Mouse (Mus musculus): ENCODE data around the gene Cuedc1.
A peak's percentile ranks its signal among the peaks of the same experiment; 100 is the strongest.
"Not testable (repeated sequence)": the region's sequence is repeated elsewhere in the genome, so short reads cannot be mapped to it uniquely, and the experiment has no call there.

Cuedc1 gene

DNA sequence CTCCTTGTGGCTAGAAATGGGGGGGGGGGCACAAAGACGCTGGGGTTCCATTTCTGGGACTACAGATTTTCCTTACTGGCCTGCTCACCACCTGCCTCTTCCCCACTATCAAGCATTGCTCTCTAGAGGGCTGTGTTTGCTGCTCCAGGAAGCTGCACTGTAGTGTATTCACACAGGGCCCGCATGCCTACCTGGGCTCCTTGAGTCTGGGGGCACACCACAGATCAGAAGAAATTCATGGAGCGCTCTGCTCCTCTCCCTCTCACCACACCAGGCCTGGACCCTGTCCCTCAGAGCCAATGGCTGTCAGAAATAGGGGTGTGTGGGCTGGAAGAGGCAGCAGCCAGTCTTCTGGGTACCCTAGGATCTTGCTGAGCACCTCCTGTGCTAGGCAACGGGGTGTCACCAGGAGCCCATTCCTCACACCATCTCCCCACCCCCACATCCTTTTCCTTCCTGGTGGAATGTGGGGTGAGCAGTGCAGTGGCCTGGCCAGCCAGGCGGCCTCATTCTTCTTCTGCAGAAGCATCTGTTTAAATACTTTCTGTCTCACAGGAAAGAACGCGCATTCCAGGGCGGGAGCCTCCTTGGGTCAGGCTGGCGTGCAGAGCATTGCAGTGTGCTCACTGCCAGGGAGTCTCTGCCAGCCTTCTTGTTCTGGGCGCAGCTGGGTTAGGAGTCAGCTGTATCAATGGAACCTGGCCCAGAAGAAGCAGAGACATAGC, 74.9 kb downstream of the Cuedc1 start:
- DNase-seq: no peak

DNA sequence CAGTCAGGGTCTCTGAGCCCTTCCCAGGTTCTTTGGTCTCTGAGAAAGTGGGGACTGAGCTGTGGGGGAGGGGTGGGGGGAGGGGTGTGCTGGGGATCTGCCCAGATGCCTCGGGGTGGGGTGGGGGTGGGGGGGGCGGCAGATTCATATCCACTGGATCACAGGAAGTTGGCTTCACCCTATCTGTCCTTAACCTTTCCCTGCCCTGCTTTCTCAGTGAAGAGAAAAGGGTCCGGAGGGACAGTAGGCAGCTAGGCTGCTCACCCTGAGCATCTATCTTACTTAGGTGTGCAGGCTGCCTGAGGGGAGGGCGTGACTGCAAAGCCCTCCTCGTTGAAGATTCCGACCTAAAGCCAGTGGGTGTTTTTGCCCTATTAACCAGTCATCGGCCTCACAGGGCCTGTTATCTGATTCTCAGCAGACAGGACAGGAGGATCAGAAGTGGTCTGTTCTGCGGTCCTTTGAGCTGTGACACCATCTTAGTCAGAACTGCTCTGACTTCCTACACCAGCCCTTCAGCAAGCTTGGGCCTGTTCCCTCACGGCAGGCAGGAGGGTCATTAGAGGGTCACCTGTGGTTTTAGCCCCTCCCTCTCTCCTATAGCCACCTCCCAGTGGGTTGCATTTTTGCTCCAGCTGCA, 75.6 kb downstream of the Cuedc1 start:
- no peak for DNase-seq

DNA sequence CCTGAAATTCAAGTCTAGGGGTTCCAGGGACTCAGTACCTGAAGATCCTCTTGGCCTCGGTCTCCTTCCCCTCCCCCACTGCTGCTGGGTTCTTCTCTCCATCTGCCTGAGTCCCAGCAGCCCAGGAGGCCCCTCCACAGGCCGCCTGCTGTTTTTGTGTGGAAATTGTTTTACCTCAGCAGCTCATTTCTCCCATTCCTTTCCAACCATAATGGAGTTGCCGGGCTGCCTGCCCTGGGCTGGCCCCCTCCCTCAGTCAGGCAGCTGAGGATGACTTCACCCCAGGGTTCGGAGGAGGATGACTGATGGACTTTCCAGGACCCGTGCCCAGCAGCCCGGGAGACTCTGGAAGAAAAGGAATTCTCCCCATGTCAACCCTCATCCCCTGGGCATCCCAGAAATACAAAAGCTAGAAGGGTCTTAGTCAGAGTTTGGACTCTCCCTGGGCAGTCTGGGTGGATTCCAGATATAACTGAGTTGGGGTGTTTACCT, 82.7 kb downstream of the Cuedc1 start:
- DNase-seq: no peak

DNA sequence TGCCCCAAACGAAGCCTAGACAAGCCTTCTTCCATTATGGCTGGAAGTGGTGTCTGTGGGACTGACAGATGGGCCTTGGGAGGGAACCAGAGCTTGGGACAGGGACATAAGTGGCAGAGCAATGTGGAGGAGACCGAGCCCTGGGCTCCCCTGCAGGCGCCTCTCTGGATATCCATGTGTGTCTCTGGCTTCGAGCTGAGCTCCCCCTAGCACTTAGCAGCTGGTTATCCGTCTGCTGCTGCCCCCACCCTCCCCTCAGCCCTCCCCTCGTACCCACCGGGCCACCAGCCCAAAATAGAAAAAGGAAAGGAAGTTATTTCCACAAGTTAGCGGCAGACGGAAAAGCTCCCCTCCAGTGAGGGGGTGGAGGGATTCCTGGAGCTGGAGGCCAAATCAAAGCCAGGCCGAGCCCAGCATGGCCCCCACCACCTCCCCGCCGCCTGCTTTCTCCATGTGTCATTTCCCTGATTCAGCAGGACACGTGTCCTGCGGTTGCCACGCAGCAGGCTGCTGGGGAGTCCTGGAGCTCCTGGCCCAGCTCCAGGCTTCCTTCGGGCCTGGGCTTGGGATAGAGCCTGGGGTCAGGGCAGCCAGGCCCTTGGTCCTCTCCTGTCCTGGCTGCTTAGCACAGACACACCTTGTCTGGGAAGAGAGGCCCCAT, 83.2 kb downstream of the Cuedc1 start:
- no peak for DNase-seq

DNA sequence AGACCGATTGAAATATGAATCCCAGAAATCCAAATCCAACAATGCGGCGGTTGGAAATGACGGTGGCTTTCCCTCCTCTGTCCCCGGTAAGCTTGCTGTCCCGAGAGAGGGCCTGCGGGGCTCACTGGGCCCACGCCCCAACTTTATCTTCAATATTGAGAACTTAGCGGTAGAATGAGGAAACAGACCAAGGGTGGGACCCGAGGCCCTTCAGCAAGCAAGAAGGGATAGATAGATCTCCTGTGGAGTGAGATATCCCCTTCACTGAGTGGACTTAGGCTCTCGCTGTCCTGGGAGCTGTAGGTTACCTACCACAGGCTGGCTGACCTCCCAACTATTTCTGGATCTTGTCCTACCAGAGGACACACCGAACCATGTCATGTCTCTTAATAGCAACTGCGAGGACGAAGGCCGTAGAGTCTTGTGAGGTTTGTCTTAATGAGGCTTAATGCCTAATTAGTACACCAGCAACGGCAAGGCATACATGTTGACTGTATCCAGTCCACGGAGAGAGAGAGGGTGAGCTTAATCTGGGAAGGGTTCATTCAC, 86.8 kb downstream of the Cuedc1 start:
- DNase-seq: no peak

DNA sequence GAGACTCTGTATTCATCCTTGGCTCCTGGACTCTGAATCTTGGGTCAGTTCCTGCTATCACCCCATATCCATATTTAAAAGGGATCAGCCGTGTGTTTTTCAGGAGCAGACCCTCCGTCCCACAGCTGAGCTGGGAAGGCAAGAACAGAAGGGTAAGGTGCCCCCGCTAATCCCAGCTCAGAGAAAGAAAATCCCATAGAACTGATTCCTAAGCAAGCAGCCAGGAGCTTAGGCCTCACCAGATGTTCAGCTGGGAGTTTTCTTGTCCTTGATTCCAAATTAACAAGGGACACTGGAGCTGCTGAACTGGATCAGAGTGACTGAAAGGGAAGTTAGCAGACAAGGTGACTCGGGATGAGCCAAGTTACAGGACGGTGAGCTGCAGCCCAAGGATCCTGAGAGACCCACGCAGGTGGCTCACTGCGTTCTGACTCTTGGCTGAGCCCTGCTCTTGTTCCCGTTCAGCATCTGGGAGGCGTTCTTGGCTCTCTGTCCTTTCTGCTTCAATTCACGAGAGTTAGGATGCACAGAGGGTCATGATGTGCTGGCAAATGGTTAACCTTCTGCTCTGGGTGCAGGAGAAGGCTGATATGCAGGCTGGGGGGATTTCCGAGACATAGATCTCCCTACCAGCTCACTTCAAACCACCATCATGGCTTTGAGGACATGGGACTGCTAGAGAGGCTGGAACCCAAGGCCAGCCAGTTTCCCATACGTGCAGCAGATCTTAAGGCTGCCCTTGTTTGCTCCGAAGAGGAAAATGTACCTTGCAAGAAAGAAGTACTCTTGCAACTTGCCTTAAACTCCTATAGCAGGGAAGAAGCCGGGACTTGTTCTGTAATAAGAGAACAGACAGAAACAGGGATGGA, 88.5 kb downstream of the Cuedc1 start:
- DNase-seq: no peak

DNA sequence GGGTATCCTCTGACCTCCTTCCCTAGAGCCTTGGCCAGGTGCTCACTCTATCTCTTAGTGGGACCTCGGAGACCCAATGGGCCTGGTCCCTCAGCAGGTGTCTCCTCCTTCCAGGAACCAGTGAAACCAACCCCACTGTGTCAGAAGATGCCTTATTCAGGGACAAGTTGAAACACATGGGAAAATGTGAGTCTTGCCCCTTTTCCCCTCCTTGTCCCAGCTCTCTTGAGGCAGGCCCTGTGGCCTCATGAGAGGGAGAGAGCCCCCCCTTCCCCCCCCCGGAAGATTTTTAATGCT, 89.0 kb downstream of the Cuedc1 start:
- DNase-seq: no peak

DNA sequence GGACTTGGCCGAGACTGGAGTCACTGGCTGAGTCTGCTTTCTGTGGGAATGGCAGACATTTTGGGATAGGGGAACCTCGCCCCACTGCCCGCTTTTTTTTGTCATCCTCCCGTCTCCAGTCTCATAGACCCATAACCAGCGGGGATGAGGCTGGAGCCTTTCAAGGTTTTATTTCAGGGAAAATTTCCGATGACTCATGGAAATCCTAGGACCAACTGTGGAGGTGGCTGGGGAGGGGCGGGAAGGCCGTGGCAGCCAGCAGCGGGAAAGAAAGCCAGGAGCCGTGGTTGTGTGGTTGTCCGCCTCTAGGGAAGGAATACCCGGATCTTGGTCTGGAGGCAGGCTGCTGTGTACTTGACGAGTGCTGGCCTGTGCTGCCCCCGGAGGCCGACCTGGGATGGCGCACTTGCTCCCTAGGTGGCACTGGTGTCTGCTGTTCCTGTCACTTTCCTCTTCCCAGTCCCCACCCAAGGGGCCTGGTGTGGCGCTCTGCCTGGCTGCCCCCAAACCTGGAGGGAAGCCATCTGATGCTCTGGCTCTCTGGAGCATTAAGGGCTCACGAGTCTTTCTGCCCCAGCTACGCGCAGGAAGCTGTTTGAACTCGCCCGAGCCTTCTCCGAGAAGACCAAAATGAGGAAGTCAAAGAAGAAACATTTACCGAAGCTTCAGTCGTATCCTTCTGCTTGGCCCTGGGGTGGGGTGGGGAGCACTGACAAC, 89.7 kb downstream of the Cuedc1 start:
- DNase-seq: peak; percentile 70 to 74

DNA sequence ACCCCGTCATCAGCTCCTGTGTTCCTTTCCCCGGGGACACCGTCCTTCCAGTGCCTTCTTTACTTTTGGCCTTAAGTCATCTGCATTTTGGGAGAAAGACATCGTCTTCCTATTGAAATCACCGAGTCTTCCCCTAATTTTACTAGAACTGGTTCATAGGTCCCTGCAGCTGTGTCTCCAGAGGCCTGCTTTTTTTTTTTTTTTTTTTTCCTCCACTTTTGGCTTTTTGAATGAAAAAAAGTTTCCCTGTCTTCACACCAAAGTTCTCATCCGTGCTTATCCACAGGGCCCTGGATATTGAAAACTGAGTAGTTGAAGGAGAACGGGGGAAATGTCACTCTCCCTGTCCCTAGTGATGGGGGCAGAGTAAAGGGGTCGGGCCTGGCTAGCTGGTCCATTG, 90.4 kb downstream of the Cuedc1 start:
- DNase-seq: no peak

DNA sequence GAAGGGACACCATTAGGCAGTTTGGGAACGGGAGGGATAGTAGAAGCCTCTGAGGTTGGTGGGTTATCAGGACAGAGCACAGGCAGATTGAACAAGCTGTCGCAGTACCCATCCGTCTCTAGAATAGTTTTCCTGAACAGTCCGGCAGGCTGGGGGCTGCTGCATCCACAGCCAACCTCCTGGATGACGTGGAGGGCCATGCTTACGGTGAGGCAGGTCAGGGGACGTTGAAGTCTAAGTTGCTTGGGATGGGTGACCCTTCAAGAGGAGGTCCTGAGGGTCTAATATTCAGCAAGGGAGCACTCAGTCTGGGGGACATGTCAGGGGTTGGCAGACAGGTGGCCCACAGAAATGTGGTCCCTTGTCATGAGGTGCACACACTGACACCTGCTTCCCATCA, 90.8 kb downstream of the Cuedc1 start:
- DNase-seq: no peak

DNA sequence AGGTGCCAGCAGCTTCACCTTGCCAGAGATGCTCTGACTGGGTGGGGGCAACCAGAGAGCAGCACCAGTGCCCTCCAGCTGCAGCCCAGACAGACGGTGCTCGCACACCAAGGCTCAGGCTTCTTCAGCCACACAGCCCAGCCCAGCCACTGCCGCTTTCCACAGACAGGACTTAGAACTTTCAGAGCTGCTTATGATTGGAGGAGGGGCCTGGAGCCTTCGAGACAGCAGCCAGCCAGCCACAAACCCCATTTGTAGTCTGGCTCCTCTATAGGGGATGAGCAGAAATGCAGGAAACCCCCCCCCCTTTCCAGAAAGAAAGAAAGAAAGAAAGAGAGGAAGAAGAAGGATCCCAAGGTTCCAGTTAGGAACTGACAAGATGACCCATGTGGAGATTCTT, 94.7 kb downstream of the Cuedc1 start:
- DNase-seq: peak in 1 of 2 experiments; percentile 37

DNA sequence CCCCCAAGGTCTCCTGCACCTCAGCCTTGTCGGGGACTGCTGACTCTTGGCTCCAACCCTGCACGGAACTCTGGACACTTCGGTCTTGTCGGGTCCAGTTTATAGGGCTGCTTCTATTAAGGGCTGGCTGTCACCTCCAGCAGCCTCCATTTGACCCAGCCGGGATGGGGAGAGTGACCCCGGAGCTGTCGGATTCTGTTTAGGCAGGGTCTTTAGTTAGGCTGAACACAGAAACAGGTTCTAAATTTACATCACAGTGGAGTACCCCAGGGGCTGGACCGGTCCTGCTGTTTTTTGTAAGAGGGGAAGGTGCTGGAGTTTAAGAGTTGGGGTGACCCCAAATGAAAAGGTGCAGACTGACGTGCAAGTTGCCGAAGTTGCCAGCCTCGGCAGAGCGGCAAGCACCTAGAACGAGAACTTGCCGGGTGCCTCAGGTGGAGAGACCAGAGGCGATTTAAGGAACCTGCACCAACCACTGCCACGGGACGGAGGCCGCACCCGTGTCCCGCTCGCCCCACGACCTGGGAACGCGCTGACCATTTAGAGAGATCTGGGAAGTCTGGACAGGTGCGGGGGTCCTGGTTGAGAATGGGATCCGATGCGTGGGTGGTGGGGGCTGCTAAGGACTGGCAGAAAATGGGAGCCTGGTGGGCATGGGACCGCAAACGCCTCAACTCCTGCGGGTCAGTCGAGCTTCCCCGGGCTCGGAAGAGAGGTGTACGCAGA, 95.4 kb downstream of the Cuedc1 start:
- DNase-seq: no peak

DNA sequence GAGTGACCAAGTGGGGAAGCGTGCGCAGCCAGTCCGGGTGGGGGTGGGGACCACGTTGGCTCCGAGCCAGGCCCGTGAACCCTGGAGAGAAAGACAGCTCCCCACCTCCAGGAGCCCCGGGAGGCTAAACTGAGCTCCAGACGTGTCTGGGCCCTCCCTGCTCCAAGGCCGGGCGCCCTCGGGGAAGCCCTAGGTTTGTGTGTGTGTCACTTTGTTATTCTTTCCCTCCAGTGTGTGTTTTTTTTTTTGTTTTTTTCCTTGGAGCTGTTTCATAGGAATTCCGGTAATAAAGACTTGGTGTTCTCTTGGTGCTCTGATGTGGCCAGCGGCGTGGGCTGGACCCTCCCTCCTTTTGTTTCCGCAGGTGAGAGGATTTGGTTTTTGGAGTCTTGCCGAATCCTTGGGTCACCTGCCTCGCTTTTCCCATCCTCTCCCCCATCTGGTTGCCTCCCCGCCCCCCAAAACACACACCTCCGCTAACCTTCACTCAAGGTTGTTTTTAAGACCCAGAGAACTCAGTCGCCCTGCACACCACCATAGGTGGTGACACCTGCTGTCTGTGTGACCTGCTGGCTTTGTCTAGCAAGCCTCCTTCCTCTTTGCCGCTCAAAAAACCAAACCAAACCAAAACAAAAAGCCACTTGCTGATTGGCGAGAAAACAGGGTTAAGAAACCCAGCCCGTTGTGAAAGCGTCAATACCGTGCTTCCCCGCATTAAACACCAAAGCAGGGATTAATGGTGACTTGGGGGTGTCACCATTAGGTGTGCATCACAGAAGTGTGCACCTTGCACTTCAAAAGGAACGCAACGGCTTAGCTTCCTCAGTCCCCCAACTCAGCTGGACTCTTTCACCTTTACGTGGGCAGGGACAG, 96.2 kb downstream of the Cuedc1 start:
- no peak for DNase-seq

DNA sequence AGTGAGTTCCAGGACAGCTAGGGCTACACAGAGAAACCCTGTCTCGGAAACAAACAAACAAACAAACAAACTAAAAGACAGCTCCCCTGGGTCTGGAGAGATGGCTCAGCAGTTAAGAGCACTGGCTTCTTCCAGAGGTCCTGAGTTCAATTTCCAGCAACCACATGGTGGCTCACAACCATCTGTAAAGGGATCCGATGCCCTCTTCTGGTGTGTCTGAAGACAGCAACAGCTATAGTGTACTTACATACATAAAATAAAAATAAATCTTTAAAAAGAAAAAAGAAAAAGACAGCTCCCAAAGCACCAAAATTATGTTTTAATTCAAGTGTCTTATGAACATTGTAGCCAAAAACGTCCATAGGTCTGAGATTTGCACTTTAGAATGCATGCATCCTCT, 97.8 kb downstream of the Cuedc1 start:
- DNase-seq: not testable (repeated sequence)

DNA sequence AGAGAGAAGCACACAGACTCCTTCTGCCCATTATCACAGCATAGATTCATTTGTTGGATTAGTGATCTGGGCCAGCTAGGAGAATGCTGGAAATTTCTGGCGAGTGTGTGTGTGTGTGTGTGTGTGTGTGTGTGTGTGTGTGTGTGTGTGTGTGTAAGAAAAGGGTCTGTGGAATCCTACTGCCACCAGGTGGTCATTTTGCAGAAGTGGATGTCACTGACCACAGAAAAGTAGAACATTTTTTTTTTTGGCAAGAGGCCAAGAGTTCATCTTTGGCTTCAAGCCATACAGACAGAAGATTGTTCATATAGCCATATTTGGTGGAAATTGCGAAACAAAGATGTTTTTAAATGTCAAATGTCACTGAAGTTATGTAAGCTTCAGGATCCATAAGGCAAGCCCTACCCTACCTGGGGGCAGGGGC, 99.3 kb downstream of the Cuedc1 start:
- no peak for DNase-seq

DNA sequence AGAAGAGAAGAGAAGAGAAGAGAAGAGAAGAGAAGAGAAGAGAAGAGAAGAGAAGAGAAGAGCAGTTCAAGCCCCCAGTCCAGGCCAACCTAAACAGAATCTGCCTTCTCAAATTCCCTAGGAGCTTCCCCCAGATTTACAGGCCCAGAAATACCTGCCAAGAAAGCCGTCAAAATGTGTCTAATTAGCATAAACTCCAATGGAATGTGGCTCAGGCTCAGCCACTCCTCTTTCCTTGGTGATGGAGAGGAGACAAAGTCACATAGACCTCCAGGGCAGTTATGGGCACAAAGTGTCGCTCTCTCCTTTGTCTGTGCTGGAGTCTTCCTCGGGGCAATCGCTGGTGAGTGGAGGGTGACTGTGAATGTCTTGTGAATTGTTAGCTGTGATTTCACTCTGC, 100.4 kb downstream of the Cuedc1 start:
- no peak for DNase-seq

DNA sequence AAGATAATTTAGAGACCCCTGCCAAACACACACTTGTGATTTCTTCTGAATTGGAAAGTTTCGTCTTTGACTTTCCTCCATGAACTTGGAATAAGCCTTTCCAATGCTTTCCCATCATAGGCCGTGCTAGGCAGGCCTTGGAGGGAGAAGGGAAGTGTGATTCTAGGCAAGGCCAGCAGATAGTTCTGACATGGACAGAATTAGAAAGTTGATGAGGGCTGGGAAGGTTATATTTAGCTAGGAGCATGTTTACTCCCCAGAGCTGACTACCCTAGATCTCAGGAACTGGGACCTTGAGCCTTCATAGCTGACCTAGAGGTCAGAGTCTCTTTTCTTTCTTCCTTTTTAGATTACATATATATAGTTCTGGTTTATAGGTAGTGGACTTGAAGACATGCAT, 103.3 kb downstream of the Cuedc1 start:
- no peak for DNase-seq

DNA sequence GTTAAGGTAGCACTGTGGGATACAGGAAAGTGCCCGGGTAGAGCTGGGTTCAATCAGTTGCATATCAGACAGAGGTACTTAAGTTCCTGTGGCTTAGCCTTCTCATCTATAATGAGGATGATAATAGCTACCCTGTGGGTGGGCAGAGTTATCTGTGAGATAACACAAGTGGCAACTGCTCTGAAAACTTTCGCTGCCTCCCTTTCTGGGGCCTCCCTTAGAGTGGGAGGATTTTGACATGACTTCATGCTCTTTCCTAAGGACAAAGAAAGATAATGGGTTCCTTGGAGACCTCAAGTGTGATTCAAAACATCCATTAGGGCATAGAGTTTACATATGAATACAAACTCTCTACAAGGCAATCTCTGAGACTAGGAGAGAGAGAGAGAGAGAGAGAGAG, 104.2 kb downstream of the Cuedc1 start:
- no peak for DNase-seq

DNA sequence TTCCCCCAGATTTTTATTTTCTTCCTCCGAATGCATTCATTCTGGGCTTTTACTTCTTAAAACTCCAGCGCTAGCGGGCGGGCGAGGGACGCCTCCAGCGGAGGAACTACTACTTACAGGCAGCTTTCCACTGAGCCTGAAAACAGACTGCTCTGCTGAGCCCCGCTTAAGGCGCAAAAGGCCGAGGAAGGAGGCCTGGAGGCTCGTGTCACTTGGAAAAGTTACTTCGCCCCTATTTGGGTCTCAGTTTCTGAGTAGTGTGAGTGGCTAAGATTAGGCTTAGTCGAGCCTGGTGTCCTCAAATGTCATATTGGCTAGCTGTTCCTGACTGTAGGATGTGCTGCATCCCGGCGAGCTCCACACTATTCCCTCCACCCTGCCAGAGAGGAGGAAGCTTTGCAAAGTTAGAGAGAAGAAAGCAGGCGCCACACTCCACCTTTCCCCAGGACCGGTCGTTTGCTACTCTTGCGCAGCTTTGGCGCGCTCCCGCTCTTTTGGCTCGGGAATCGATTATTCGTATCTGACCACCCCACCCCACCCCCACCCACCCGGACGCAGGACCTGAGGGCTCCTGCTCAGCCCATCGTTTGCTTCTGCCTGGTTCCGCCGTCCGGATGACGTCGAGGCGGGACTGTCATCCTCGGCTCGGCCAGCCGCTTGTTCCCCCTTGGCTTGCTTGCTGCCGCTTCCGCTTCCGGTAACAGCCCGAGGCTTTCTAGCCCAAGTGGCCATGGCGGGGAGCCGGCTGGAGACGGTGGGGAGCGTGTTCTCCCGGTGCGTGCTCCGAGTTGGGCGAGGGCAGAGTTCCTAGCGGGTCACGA, 106.1 kb downstream of the Cuedc1 start, which contains the start of gene Mrps23:
Gene Mrps23, plus strand, starts transcription at position 677 of the 821 bp plus-strand sequence.
- peak; percentile 87 to 91 for DNase-seq

Data from thymus, adult 18-20 months (tissue).